Mouse (Mus musculus) embryonic facial prominence, embryonic 15.5 days (tissue): ENCODE results near the gene Got2. TPM values are rescaled to one million over a fixed set of nuclear protein-coding genes. Genes with fewer than 3 reads are reported as not detected.
"Not testable (repeated sequence)": the region's sequence is repeated elsewhere in the genome, so short reads cannot be mapped to it uniquely, and the experiment has no call there.

Source experiments
- ATAC-seq: fragments of 200-750 bp; cut with Nextera tagmentation; 2 replicates; pipeline ENCODE4 v1.8.0; 2017; ENCODE audit warnings: low read depth, moderate TSS enrichment; ENCODE audit not compliant: insufficient number of reproducible peaks, low FRiP score, low TSS enrichment
- H3K27ac ChIP-seq: fragments of 300-500 bp; sonication (generic); replicated peaks from 2 replicates; pipeline ENCODE4 v1.5.1; 2015; ENCODE audit warnings: mild to moderate bottlenecking, inconsistent platforms
- H3K27me3 ChIP-seq: fragments of 300-500 bp; sonication (generic); 2 replicates; pipeline ENCODE4 v1.6.1; 2015; ENCODE audit warnings: inconsistent platforms
- H3K36me3 ChIP-seq: fragments of 300-500 bp; sonication (generic); 2 replicates; pipeline ENCODE4 v1.6.1; 2015; ENCODE audit warnings: mild to moderate bottlenecking, inconsistent platforms
- H3K4me1 ChIP-seq: fragments of 300-500 bp; sonication (generic); 2 replicates; pipeline ENCODE4 v1.6.1; 2015; ENCODE audit warnings: inconsistent platforms
- H3K4me2 ChIP-seq: fragments of 300-500 bp; sonication (generic); replicated peaks from 2 replicates; pipeline ENCODE4 v1.6.1; 2015; ENCODE audit warnings: mild to moderate bottlenecking, inconsistent platforms
- H3K4me3 ChIP-seq: fragments of 300-500 bp; sonication (generic); replicated peaks from 2 replicates; pipeline ENCODE4 v1.5.1; 2015; ENCODE audit warnings: mild to moderate bottlenecking, inconsistent platforms
- H3K9ac ChIP-seq: fragments of 300-500 bp; sonication (generic); 2 replicates; pipeline ENCODE4 v1.6.1; 2015; ENCODE audit warnings: inconsistent platforms
- H3K9me3 ChIP-seq: fragments of 300-500 bp; sonication (generic); replicated peaks from 2 replicates; pipeline ENCODE4 v1.6.1; 2016; ENCODE audit warnings: inconsistent platforms
- WGBS: fragments of 180-500 bp; shearing (Covaris S2); methylation state at CpG from one replicate; pipeline ENCODE4 v1.1.7; 2015; 5-methylcytosine and 5-hydroxymethylcytosine counted together
- polyA plus RNA-seq: library from polyadenylated mRNA; unstranded; fragments of >200 nt; fragmentation: Nextera tagmentation; extraction: Ambion mirVana; gene quantifications from 2 replicates; pipeline ENCODE4 v1.2.1, GENCODE M21; 2015

Gene Got2
- polyA plus RNA-seq, 1 experiment from 2014 or later, result 145 TPM

DNA sequence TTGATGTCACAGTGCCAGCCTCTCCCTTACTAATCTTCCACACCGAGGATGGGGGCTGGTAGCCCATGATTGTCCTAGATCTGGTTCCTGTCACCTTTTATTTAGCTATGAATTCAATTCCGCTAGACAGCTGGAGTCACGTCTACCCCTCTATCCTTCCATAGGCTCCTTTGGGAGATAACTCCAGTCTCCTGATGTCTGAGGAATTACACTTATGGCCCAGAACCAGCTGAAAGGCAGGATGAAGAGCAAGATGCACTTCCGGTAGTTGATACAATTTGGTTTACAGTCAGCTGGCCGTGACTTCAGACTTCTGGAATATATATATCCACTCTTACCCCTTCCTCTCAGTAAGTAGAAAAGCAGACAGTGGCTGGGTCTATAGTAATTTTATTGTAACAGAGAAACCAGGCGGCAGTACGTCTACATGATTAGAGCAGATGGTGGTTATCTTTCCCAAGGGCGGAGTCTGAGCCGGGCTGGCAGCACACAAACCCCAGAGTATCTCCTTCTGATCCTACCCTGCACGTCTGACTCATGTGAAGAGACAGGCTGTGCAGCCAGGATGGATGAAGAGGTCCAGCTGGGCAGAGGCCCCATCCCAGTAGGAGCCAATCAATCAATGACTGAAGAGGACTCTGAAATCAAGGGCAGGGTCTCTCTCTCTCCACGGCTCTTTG is 24.4 kb downstream of the Got2 start:
- H3K27ac ChIP-seq, H3K4me2 ChIP-seq, H3K9ac ChIP-seq, H3K9me3 ChIP-seq, ATAC-seq, H3K27me3 ChIP-seq, H3K4me1 ChIP-seq, H3K4me3 ChIP-seq: not testable (repeated sequence)
- peaks cover 41% of the 10 kb centered on the region for H3K36me3 ChIP-seq
- WGBS, result 78% methylated on average over 11 of the region's 11 CpGs

DNA sequence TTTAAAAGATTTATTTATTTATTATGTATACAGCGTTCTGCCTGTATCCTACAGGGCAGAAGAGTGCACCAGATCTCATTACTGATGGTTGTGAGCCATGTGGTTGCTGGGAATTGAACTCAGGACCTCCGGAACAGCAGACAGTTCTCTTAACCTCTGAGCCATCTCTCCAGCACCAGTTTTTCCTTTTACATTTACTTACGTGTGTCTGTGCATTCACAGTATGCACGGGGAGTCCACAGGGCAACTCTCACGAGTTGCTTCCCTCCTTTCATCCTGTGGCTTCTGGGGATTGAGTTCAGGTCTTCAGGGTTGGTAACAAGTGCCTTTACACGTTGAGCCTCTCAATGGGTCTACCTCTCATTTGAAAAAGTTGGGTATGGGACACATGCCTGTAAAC is 34.2 kb downstream of the Got2 start:
- ATAC-seq, result no peak
- H3K36me3 ChIP-seq, result no peaks in the 10 kb centered on the region
- H3K4me2 ChIP-seq, result no peak overlapping the region
- peaks cover 8% of the 10 kb centered on the region for H3K4me1 ChIP-seq
- no peak overlapping the region for H3K27ac ChIP-seq
- H3K27me3 ChIP-seq, result no peaks in the 10 kb centered on the region
- H3K4me3 ChIP-seq, result no peak overlapping the region
- 83% methylated on average over 6 of the region's 6 CpGs for WGBS
- H3K9me3 ChIP-seq, result no peaks in the 10 kb centered on the region
- no peak overlapping the region for H3K9ac ChIP-seq

DNA sequence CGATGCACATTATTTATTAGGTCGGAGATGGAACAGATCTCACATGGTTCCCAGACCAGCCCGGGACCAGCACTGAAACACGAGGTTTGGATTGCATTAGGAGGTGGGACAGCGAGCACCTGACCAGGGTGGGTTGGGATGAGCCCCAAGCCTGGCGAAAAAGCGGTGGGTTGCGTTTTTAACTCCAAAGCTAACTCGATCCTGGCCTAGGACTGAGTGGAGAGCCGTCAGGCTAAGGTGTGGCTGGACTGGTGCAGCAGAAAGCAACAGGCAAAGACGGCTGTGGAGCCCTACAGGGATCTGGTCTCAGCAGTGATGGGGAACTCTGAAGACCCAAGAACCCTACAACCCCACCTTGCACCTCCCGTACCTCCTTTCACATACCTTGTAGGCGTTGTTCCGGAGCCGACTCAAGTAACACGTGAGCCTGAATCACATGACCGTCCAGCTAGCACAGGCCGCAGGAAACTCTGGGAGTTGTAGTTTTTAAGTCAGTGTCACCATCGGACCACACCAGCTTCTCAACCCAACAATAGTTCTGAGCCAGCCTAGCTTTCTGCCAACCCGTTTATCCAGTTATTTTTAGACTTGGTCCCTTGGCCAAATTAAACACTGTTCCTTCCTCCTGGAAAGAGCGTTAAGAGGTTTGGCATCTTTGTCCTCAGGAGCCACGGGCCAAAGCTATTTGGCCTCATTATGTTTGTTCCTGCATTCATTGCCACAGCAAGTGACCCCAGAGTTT is 35.1 kb downstream of the Got2 start, which contains the start of gene Slc38a7:
Slc38a7 (minus strand) TSS at position 438 of the 742 bp plus-strand sequence.
- peaks cover 8% of the 10 kb centered on the region for H3K4me1 ChIP-seq
- peak; percentile 90 for ATAC-seq
- H3K36me3 ChIP-seq, result peaks cover 1% of the 10 kb centered on the region
- peak within 1 kb of the TSS; percentile 75 for H3K4me2 ChIP-seq
- no peaks in the 10 kb centered on the region for H3K9me3 ChIP-seq
- H3K27ac ChIP-seq, result no peak within 1 kb of the TSS
- no peaks in the 10 kb centered on the region for H3K27me3 ChIP-seq
- H3K4me3 ChIP-seq, result peak within 1 kb of the TSS; percentile 71
- peak within 1 kb of the TSS; percentile 62 for H3K9ac ChIP-seq
- WGBS, result 12% methylated on average over 22 of the region's 22 CpGs

DNA sequence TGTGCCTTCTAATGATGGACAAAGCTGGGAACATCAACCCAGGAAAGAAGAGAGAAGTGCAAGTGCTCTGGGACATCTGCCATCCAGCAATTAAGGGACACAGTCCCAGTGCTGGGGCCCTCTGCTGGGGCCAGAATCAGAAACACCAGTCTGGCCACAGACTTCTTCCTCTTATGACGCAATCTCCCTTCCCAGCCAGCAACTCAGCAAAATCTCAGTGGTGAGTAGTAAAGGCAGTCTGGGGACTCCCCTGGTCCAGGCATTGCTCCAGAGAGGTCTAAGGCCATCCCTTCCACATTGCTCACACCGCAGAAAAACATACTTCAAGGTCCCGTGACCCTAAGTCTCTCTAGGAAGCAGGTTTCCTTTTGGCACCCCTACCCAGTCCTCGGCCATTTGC is 36.1 kb downstream of the Got2 start:
- H3K4me2 ChIP-seq, result peak overlapping the region; percentile 75
- 72% methylated on average over 4 of the region's 4 CpGs for WGBS
- peaks cover 8% of the 10 kb centered on the region for H3K4me1 ChIP-seq
- no peak overlapping the region for H3K27ac ChIP-seq
- peak overlapping the region; percentile 71 for H3K4me3 ChIP-seq
- no peak overlapping the region; the same call in 1 of the 2 replicates for H3K9ac ChIP-seq
- H3K9me3 ChIP-seq, result no peaks in the 10 kb centered on the region
- no peaks in the 10 kb centered on the region for H3K27me3 ChIP-seq
- ATAC-seq, result no peak
- peaks cover 6% of the 10 kb centered on the region for H3K36me3 ChIP-seq

DNA sequence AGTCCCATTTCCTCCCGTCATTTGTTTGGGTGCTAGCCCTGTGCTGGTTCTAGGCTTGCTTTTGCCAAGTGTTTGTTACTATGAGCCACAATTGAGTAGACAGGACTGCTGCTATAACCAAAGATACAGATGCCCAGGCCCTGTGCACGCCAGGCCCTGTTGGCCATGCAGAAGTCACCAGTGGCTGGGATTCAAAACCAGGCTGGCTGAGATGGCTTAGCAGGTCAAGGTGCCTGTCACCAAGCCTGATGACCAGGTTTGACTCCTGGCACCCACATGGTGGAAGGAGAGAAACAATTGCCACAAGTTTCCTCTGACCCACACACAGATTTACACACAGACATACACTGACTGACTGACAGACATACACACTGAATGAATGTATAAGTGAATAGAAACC is 38.0 kb downstream of the Got2 start:
- no peak overlapping the region for H3K9ac ChIP-seq
- H3K4me1 ChIP-seq, result peaks cover 8% of the 10 kb centered on the region
- ATAC-seq, result no peak
- no peaks in the 10 kb centered on the region for H3K27me3 ChIP-seq
- H3K36me3 ChIP-seq, result peaks cover 10% of the 10 kb centered on the region
- 92% methylated on average over 2 of the region's 2 CpGs for WGBS
- H3K9me3 ChIP-seq, result no peaks in the 10 kb centered on the region
- no peak overlapping the region for H3K27ac ChIP-seq
- no peak overlapping the region for H3K4me3 ChIP-seq
- H3K4me2 ChIP-seq, result no peak overlapping the region

DNA sequence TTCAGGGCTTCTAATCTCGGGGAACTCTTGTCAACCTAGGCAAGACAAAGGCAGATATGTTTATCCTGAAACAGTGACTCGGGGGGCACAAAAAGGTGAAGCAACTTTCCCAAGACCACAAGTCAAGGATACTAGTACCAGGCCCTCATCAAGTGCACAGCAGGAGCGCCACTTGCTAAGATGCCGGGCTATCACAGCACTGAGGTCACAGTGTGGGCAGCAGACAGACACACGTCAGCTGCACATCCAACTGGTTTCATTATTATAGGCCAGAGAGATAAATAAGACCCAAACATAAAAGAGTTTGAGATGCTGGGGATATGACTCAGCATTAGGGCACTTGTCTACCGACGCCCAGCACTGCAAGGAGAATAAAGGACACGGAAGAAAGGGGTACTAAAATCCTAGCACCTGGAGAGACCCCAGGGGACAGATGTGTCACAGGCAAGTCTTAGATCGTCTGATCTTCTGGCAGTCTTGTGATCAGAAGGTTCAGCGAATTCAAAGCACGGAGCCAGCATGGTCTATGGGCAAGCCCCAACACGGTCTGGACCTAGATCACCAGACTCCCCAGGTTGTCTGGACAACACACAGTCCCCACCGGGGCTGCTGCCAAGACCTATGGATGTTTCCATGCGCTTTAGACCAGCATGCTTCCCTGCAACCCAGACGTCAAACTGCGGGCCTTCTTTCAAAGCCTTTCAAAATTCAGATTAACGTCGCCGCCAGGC is 39.4 kb downstream of the Got2 start:
- no peak overlapping the region for H3K27ac ChIP-seq
- H3K9me3 ChIP-seq, result no peaks in the 10 kb centered on the region
- no peak for ATAC-seq
- H3K4me3 ChIP-seq, result no peak overlapping the region
- H3K9ac ChIP-seq, result no peak overlapping the region
- WGBS, result 81% methylated on average over 19 of the region's 19 CpGs
- H3K36me3 ChIP-seq, result peaks cover 20% of the 10 kb centered on the region
- H3K4me1 ChIP-seq, result peaks cover 8% of the 10 kb centered on the region
- H3K27me3 ChIP-seq, result no peaks in the 10 kb centered on the region
- H3K4me2 ChIP-seq, result no peak overlapping the region

DNA sequence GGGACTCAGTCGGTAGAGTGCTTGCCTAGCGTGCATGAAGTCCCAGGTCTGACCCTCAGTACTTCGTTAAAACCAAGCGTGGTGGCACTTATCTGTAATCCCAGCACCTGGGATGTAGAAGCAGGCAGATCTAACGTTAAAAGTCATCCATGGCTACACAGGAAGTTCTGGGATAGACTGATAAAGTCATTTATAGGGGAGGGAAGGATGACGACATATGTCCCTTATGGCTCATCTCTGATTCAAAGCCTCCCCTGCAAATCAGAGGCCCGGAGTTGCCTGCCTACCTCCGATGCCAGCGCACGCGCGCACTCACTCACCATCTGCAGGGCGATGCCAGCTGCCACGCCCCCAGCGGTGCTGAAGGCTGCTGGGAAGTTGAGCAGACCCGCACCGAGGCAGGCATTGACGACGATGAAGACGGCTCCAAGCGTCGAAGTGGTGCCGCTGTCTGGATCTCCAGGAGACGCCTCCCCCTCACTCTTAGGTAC is 40.2 kb downstream of the Got2 start:
- no peak overlapping the region for H3K9ac ChIP-seq
- ATAC-seq, result no peak
- no peaks in the 10 kb centered on the region for H3K27me3 ChIP-seq
- peaks cover 28% of the 10 kb centered on the region for H3K36me3 ChIP-seq
- H3K4me3 ChIP-seq, result no peak overlapping the region
- H3K4me1 ChIP-seq, result peaks cover 8% of the 10 kb centered on the region
- 85% methylated on average over 24 of the region's 24 CpGs for WGBS
- no peak overlapping the region for H3K27ac ChIP-seq
- H3K4me2 ChIP-seq, result no peak overlapping the region
- no peaks in the 10 kb centered on the region for H3K9me3 ChIP-seq

DNA sequence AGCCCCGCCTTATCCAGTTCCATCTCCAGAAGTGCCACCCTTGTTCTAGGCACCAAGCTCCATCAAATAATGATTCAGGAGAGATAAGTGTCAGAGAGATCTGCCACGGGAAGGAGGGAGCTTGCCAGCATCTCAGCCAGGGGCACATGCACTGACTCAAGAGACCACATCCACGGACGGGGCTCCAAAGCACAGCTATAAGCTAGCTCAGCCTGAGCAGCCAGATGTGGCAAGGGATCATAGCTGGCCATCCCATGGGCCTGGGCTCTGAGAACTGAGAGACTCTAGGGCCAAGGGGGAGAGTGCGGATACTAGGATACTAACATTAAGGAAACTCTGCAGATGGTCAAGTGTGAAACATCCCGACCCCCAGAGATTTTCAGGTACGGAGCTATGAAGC is 43.3 kb downstream of the Got2 start:
- no peak overlapping the region for H3K4me3 ChIP-seq
- H3K9ac ChIP-seq, result no peak overlapping the region
- H3K27me3 ChIP-seq, result no peaks in the 10 kb centered on the region
- H3K36me3 ChIP-seq, result peaks cover 37% of the 10 kb centered on the region
- 84% methylated on average over 7 of the region's 7 CpGs for WGBS
- no peak for ATAC-seq
- no peaks in the 10 kb centered on the region for H3K4me1 ChIP-seq
- no peak overlapping the region for H3K27ac ChIP-seq
- H3K9me3 ChIP-seq, result no peaks in the 10 kb centered on the region
- H3K4me2 ChIP-seq, result no peak overlapping the region

DNA sequence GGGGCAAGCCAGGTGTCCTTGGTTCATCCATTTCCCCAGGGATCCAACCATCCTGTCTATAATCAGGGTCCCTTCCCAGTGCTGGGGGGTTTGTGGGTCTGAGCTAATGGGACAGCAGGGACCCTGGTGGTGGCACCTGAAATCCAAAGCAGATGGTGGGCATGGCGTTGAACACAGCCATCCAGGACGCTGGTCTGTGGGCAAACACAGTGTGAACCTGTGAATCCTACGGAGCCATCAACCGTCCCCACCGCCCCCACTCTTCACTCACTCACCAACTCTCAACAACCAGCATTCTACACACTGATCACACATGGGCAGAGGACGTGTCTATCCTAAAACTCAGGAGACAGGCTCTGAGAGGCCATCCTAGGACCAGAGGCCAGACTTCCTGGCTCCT is 44.4 kb downstream of the Got2 start:
- Histone ChIP-seq H3K4me2 (no peak overlapping the region), H3K27me3 (no peaks in the 10 kb centered on the region), H3K9me3 (no peaks in the 10 kb centered on the region), H3K4me3 (no peak overlapping the region), H3K9ac (no peak overlapping the region), H3K27ac (no peak overlapping the region), H3K36me3 (peaks cover 37% of the 10 kb centered on the region), H3K4me1 (no peaks in the 10 kb centered on the region)
- ATAC-seq, result no peak
- WGBS, result 86% methylated on average over 6 of the region's 6 CpGs

DNA sequence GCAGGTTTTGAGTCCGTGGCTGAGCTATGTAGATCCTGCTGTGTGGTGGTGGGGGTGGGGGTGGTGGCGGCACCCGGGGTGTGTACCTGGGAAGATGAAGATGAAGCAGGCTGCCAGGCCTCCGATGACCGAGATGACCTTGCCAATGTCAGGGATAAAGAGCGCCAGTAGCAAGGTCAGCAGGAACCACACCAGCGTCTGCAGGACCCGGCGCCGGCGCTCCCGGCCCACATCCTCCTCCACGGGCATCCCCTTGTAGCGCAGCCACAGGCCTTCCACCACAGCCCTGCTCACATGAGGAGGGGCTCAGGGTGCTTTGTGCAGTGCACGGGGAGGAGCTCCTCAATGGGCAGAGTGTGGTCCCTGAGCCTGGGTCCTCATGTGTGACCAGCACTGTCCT is 46.9 kb downstream of the Got2 start:
- no peak for ATAC-seq
- no peaks in the 10 kb centered on the region for H3K9me3 ChIP-seq
- H3K4me2 ChIP-seq, result no peak overlapping the region
- H3K27ac ChIP-seq, result no peak overlapping the region
- H3K9ac ChIP-seq, result no peak overlapping the region
- no peaks in the 10 kb centered on the region for H3K27me3 ChIP-seq
- peaks cover 40% of the 10 kb centered on the region for H3K36me3 ChIP-seq
- no peaks in the 10 kb centered on the region for H3K4me1 ChIP-seq
- H3K4me3 ChIP-seq, result no peak overlapping the region
- whole genome bisulfite sequencing, result 91% methylated on average over 15 of the region's 15 CpGs

DNA sequence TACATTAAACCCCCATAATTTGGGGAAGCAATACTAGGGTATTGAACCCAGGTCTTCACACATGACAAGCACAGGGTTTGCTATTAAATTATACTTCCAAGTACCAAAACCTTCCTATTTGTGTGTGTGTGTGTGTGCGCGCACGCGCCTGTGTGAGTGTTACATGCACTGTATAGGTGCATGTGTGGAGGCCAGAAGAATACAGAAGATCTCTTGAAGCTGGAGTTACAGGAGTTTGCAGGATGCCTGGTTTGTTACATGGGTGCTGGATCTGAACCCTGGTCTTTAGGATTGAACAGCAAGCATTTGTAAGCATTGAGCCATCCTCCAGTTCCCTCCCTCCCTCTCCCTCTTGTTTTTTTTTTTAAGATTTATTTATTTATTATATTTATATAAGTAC is 49.1 kb downstream of the Got2 start:
- no peak overlapping the region for H3K9ac ChIP-seq
- ATAC-seq, result no peak
- no peak overlapping the region for H3K4me3 ChIP-seq
- no peak overlapping the region for H3K4me2 ChIP-seq
- H3K36me3 ChIP-seq, result peaks cover 29% of the 10 kb centered on the region
- 97% methylated on average over 4 of the region's 4 CpGs for WGBS
- H3K9me3 ChIP-seq, result no peaks in the 10 kb centered on the region
- H3K27me3 ChIP-seq, result no peaks in the 10 kb centered on the region
- H3K4me1 ChIP-seq, result no peaks in the 10 kb centered on the region
- no peak overlapping the region for H3K27ac ChIP-seq
